Comparison of ENCODE assay signal across 19 mouse cellular contexts in the genomic region with DNA sequence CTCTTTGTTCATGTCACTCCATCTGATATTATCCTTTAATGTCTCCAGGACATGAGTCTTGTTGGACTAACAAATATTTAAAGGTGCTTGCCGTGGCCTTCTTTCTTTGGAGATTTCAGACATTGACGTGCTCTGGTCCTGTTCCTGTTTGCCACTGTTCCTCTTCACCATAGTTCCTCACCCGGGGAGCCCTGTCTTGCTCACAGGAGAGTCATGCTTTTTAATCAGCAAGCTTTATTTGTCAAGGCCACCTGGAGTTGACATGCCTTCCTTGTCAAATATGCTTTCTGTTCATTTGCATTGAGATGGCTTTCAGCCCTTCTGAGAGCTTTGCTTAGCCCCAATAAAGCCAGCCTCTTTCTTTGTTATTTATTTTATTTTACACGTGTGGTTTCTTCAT. TPM values are rescaled to one million over a fixed set of nuclear protein-coding genes. Genes with fewer than 3 reads are reported as not detected.
DNase-seq lines count a peak whose midpoint lies in the region; ATAC-seq and TF ChIP-seq lines count a peak whose summit lies in the region.
"Had no signal": no experiment of that assay in that cellular context is flagged by ENCODE, and none has a peak within 500 bp of the region (broad histone marks: within the 10 kb centered on the region; RNA-seq: fewer than 3 reads in every experiment).

No protein-coding gene starts in this region.

- DNase-seq in lung, embryonic 14.5 days, result peak; percentile 24
- DNase-seq in lung, postnatal 4 days, result no peak
- no peak for DNase-seq in midbrain, postnatal 0 days (ENCODE audit: low spot score)
- peak; percentile 4 for DNase-seq in fat pad, adult 2 months (ENCODE audit: extremely low read depth, low read depth, low spot score)
- DNase-seq in thymus, postnatal 4 days, result no peak
- DNase-seq: cerebellum, adult 11-12 months; gastrocnemius, postnatal 36 days; kidney, postnatal 36 days; layer of hippocampus, postnatal 36 days had no signal

- H3K9ac ChIP-seq in lung, embryonic 14.5 days, result no peak overlapping the region
- no peak overlapping the region for H3K9ac ChIP-seq in midbrain, embryonic 13.5 days (replicated peaks)
- no peak overlapping the region for H3K9ac ChIP-seq in midbrain, postnatal 0 days (replicated peaks; ENCODE audit: low read length, poor library complexity, severe bottlenecking)
- no peak overlapping the region for H3K9ac ChIP-seq in stomach, embryonic 14.5 days (replicated peaks; ENCODE audit: low read depth, low read length)
- H3K9ac ChIP-seq: embryonic facial prominence, embryonic 12.5 days; forebrain, embryonic 12.5 days; hindbrain, embryonic 14.5 days; kidney, embryonic 15.5 days; limb, embryonic 12.5 days; liver, embryonic 12.5 days had no signal

- no peaks in the 10 kb centered on the region for H3K4me1 ChIP-seq in lung, embryonic 14.5 days (ENCODE audit: insufficient read depth)
- H3K4me1 ChIP-seq in midbrain, embryonic 13.5 days (replicated peaks), result peaks cover 13% of the 10 kb centered on the region
- no peaks in the 10 kb centered on the region for H3K4me1 ChIP-seq in midbrain, postnatal 0 days (ENCODE audit: insufficient read depth, low read length)
- no peaks in the 10 kb centered on the region for H3K4me1 ChIP-seq in stomach, embryonic 14.5 days (ENCODE audit: control insufficient read depth, insufficient read depth, low read length)
- H3K4me1 ChIP-seq: embryonic facial prominence, embryonic 12.5 days; kidney, embryonic 15.5 days; limb, embryonic 12.5 days; liver, embryonic 12.5 days had no signal

- no peak for TF ChIP-seq CTCF in lung, embryonic 14.5 days (IDR thresholded peaks at IDR 0.05; ENCODE audit: low read depth)
- TF ChIP-seq CTCF in midbrain, postnatal 0 days (IDR thresholded peaks at IDR 0.05), result no peak

- H3K4me2 ChIP-seq in lung, embryonic 14.5 days, result no peak overlapping the region
- no peak overlapping the region for H3K4me2 ChIP-seq in midbrain, embryonic 13.5 days (replicated peaks)
- no peak overlapping the region for H3K4me2 ChIP-seq in midbrain, postnatal 0 days (ENCODE audit: low read depth, low read length, poor library complexity, severe bottlenecking)
- H3K4me2 ChIP-seq in stomach, embryonic 14.5 days (replicated peaks; ENCODE audit: low read depth, low read length), result no peak overlapping the region
- H3K4me2 ChIP-seq: embryonic facial prominence, embryonic 12.5 days; forebrain, embryonic 12.5 days; hindbrain, embryonic 14.5 days; kidney, embryonic 15.5 days; limb, embryonic 12.5 days; liver, embryonic 12.5 days had no signal

- WGBS in lung, embryonic 14.5 days, result 17% methylated on average over 4 of the region's 4 CpGs
- 11% methylated on average over 4 of the region's 4 CpGs for WGBS in midbrain, embryonic 13.5 days
- 17% methylated on average over 4 of the region's 4 CpGs for WGBS in midbrain, postnatal 0 days
- 21% methylated on average over 4 of the region's 4 CpGs for WGBS in stomach, embryonic 14.5 days

- no peaks in the 10 kb centered on the region for H3K9me3 ChIP-seq in lung, embryonic 14.5 days (ENCODE audit: low read depth, low read length)
- no peaks in the 10 kb centered on the region for H3K9me3 ChIP-seq in midbrain, embryonic 13.5 days
- no peaks in the 10 kb centered on the region for H3K9me3 ChIP-seq in midbrain, postnatal 0 days (ENCODE audit: low read length)
- no peaks in the 10 kb centered on the region for H3K9me3 ChIP-seq in stomach, embryonic 14.5 days (ENCODE audit: control insufficient read depth, low read depth, low read length)
- H3K9me3 ChIP-seq: embryonic facial prominence, embryonic 12.5 days; forebrain, embryonic 12.5 days; kidney, embryonic 15.5 days; limb, embryonic 12.5 days; liver, embryonic 12.5 days had no signal

- no peaks in the 10 kb centered on the region for H3K36me3 ChIP-seq in lung, embryonic 14.5 days (ENCODE audit: insufficient read depth)
- no peaks in the 10 kb centered on the region for H3K36me3 ChIP-seq in midbrain, embryonic 13.5 days
- H3K36me3 ChIP-seq in midbrain, postnatal 0 days (ENCODE audit: insufficient read depth, low read length), result no peaks in the 10 kb centered on the region
- no peaks in the 10 kb centered on the region for H3K36me3 ChIP-seq in stomach, embryonic 14.5 days (ENCODE audit: control insufficient read depth, insufficient read depth, low read length)
- H3K36me3 ChIP-seq: embryonic facial prominence, embryonic 12.5 days; forebrain, embryonic 12.5 days; kidney, embryonic 15.5 days; limb, embryonic 12.5 days; liver, embryonic 12.5 days had no signal

- H3K4me3 ChIP-seq in lung, embryonic 14.5 days (ENCODE audit: low read depth, low read length), result no peak overlapping the region
- no peak overlapping the region for H3K4me3 ChIP-seq in midbrain, embryonic 13.5 days (replicated peaks)
- no peak overlapping the region for H3K4me3 ChIP-seq in midbrain, postnatal 0 days (ENCODE audit: low read depth, low read length)
- no peak overlapping the region for H3K4me3 ChIP-seq in stomach, embryonic 14.5 days (ENCODE audit: low read depth, low read length)
- H3K4me3 ChIP-seq: embryonic facial prominence, embryonic 12.5 days; forebrain, embryonic 12.5 days; kidney, embryonic 15.5 days; limb, embryonic 12.5 days; liver, embryonic 12.5 days had no signal

- ATAC-seq in lung, embryonic 14.5 days (ENCODE audit: insufficient read depth), result peak; percentile 76; the same call in 1 of the 2 replicates
- peak; percentile 49; the same call in 1 of the 2 replicates for ATAC-seq in midbrain, embryonic 13.5 days
- ATAC-seq in midbrain, postnatal 0 days (ENCODE audit: low FRiP score), result no peak
- ATAC-seq in stomach, embryonic 14.5 days (ENCODE audit: insufficient number of reproducible peaks, insufficient read depth, low FRiP score, low read depth), result peak; percentile 79; the same call in 1 of the 2 replicates
- ATAC-seq: intestine, embryonic 16.5 days; liver, embryonic 12.5 days had no signal

- H3K27ac ChIP-seq in lung, embryonic 14.5 days (ENCODE audit: low read depth), result peak overlapping the region; percentile 63; the same call in 1 of the 2 replicates
- H3K27ac ChIP-seq in midbrain, embryonic 13.5 days, result peak overlapping the region; percentile 14; the same call in 1 of the 2 replicates
- no peak overlapping the region for H3K27ac ChIP-seq in midbrain, postnatal 0 days (ENCODE audit: low read depth, low read length)
- H3K27ac ChIP-seq in stomach, embryonic 14.5 days (ENCODE audit: low read length), result no peak overlapping the region
- H3K27ac ChIP-seq: embryonic facial prominence, embryonic 12.5 days; forebrain, embryonic 12.5 days; hindbrain, embryonic 14.5 days; kidney, embryonic 15.5 days; limb, embryonic 12.5 days; liver, embryonic 12.5 days had no signal

- H3K27me3 ChIP-seq in lung, embryonic 14.5 days (ENCODE audit: insufficient read depth, low read length), result no peaks in the 10 kb centered on the region
- H3K27me3 ChIP-seq in midbrain, embryonic 13.5 days, result peaks cover 7% of the 10 kb centered on the region
- H3K27me3 ChIP-seq in midbrain, postnatal 0 days (ENCODE audit: insufficient read depth, low read length), result no peaks in the 10 kb centered on the region
- no peaks in the 10 kb centered on the region for H3K27me3 ChIP-seq in stomach, embryonic 14.5 days (ENCODE audit: control insufficient read depth, insufficient read depth, low read length)
- H3K27me3 ChIP-seq: embryonic facial prominence, embryonic 12.5 days; forebrain, embryonic 12.5 days; kidney, embryonic 15.5 days; limb, embryonic 12.5 days; liver, embryonic 12.5 days had no signal

RNA-seq across cellular contexts. Expression of gene Sema3e, which starts 15.1 kb away (rescaled TPM):
- 18.7 and 21.4 TPM in 2 replicates for polyA plus RNA-seq in lung, embryonic 14.5 days (2014; fragmentation: Nextera tagmentation; extraction: Ambion mirVana)
- polyA plus RNA-seq in midbrain, embryonic 13.5 days (2015; fragmentation: Nextera tagmentation; extraction: Ambion mirVana), result 2.0 TPM in 2 replicates
- total RNA-seq in midbrain, postnatal 0 days (2014; rRNA removed), result 5.2 and 6.4 TPM in 2 replicates
- 2.8 and 3.0 TPM in 2 replicates for polyA plus RNA-seq in midbrain, postnatal 0 days (2015; fragmentation: Nextera tagmentation; extraction: Ambion mirVana)
- polyA plus RNA-seq in stomach, embryonic 14.5 days (2014; fragmentation: Nextera tagmentation; extraction: Ambion mirVana), result 3.0 and 3.7 TPM in 2 replicates
- total RNA-seq: megakaryocyte, adult 5-6 weeks had no signal

Comparison
In these comparisons a context has a peak if more than half of its experiments do, and no peak if none do; other contexts are left out.
1. DNase-seq: peak in lung, embryonic 14.5 days (single experiment) and fat pad, adult 2 months (single experiment); none in lung, postnatal 4 days (0 of 2), midbrain, postnatal 0 days (single experiment) and thymus, postnatal 4 days (single experiment).
2. H3K27ac ChIP-seq: peak in lung, embryonic 14.5 days (single experiment) and midbrain, embryonic 13.5 days (single experiment); none in midbrain, postnatal 0 days (single experiment) and stomach, embryonic 14.5 days (single experiment).